Mouse (Mus musculus): ENCODE data around the gene Fam166b.

DNA sequence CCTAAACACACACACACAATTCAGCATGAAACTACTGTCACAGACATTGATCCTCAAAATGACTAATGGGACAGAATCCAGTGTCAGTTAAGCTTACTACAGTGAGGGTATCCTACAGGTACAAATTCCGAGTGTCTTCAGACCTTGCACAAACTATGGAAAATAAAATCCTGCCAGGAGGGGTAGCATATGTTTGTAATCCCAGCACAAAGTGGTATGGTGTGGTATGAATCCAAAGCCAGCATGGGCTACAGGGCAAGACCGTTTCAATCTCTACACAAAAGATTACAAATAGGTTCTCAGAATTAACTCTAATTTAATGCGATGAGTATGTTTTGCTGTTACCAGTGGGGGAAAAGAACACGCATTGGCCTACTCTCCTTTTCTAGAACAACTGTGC, 12.7 kb upstream of the Fam166b start, which contains the start of gene Tesk1:
- TF ChIP-seq CTCF (IDR thresholded peaks at IDR 0.05): no peak
- TF ChIP-seq EP300 (IDR thresholded peaks at IDR 0.05): no peak
